Mouse (Mus musculus) liver, adult 2 months (tissue): ENCODE measurements around the gene Racgap1.

Experiments used
- CTCF ChIP-seq: fragments of 200-500 bp; IDR thresholded peaks from 2 replicates; pipeline ENCODE4 v1.5.1; 2011; ENCODE audit warnings: low read depth, low read length, control low read depth
- POLR2A ChIP-seq: fragments of 200-500 bp; IDR thresholded peaks from 2 replicates; pipeline ENCODE4 v1.6.1; 2011; ENCODE audit warnings: low read length, control low read depth; ENCODE audit not compliant: insufficient read depth; ENCODE audit errors: extremely low read depth

DNA sequence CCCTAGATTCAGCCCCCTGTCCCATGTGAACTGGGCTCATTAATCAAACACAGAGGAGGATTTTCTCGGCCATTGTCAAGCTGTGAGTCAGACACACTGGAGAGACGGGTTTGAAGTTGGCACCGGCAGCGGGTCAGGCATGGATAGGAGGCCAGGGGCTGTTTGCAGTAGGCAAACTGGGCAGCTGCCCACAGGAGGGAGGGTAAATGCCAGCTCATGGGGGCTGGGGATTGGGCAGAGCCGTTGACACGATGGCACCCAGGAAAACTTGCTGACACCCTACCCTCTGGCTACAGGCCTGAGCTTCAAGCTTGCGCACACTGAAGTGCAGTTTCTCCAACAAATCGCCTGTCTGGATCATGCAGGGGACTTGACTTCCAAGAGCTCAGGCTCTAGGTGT lies 59.3 kb downstream of the Racgap1 start:
- TF ChIP-seq CTCF (no peak), POLR2A (no peak)
